Mouse (Mus musculus): ENCODE measurements around the gene Selenok.
A peak's percentile ranks its signal among the peaks of the same experiment; 100 is the strongest.

DNA sequence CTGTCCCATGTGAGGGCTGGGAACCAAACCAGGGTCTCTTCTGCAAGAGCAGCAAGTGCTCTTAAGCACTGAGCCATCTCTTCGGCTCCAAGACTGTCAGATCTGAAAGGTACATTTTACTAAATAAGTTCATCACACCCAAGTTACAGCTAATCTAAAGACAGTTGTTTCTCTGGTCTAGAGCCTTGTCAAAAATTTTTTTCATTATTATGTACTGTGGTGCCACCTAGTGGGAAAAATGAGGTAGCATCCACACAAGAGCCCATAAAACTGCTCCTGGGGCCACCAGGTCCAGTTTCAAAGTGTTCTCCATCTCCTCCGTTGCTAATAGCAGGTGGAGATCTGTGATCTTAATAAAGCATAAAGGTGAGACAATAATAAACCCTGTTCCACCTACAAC is 27.2 kb upstream of the Selenok start:
- TF ChIP-seq CTCF (IDR thresholded peaks at IDR 0.05; ENCODE audit: low read depth) (peak; percentile 59), EP300 (IDR thresholded peaks at IDR 0.05; ENCODE audit: low read depth) (no peak)
